Mouse (Mus musculus): ENCODE data around the gene Trim52.
"Not testable (repeated sequence)": the region's sequence is repeated elsewhere in the genome, so short reads cannot be mapped to it uniquely, and the experiment has no call there.

Trim52 gene

GRCm38 (mm10) chr14:106105980-106106379 lies at the start of gene Trim52:
TSS of gene Trim52 (plus strand) at chr14:106106198.
- in situ Hi-C loops (cut with MboI, MseI) = no loop called here

GRCm38 (mm10) chr14:106072608-106073007 lies 33.4 kb upstream of the Trim52 start:
- in situ Hi-C loops (cut with MboI, MseI) = no loop called here

- in situ Hi-C loops (cut with MboI, MseI) = no loop called here
Measured at GRCm38 (mm10) chr14:106075181-106076064, 30.6 kb upstream of the Trim52 start.

DNA sequence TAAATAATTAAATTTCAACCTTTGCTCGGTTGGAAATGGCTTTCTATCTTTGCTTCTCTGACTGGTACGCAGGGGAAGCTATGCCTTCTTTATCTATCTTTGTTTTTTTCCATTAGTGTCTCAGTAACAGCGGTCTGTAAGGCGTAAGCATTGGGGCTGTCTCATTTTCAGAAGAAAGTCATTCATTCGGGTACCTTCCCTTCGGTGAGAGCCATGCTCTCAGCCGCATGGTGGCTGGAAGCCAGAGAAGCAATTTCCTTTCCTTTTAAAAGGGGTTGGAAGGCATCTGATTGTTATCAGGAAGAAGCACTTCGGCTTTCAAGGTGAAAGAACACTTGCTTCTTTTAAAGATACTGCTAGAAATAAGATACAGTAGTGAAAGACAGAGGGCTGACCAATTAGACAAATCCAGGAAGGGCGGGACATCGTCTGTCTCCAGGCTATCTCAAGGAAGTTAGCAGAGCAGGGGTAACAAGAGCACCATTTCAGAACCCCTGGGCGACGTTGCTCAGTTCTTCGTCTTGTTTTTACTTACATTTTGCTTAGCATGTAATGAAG lies 17.4 kb upstream of the Trim52 start:
- in situ Hi-C loops (cut with MboI, MseI) = no loop called here

DNA sequence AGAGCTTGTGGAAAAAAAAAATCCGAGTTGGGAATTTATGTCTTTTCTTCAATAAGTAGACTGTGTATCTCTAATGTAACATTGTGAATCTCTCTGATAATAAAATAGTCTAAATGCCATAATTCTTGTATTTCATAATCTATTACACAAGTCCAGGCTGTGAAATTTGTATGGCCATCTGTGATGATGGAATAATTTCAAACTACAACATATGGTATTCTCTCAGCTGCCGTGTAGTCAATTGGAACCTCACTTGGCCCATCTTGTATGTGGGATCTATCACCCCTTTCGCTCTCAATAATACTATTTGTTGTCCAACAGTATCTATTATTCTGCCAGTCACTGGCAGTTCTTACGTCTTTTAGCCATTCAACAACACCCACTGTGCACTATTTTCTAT lies 9.2 kb upstream of the Trim52 start:
- in situ Hi-C loops (cut with MboI, MseI) = no loop called here

GRCm38 (mm10) chr14:106100858-106101257 lies 5.1 kb upstream of the Trim52 start:
- in situ Hi-C loops (cut with MboI, MseI) = no loop called here

GRCm38 (mm10) chr14:106106425-106106824 lies 427 bp downstream of the Trim52 start:
- in situ Hi-C loops (cut with MboI, MseI) = no loop called here

DNA sequence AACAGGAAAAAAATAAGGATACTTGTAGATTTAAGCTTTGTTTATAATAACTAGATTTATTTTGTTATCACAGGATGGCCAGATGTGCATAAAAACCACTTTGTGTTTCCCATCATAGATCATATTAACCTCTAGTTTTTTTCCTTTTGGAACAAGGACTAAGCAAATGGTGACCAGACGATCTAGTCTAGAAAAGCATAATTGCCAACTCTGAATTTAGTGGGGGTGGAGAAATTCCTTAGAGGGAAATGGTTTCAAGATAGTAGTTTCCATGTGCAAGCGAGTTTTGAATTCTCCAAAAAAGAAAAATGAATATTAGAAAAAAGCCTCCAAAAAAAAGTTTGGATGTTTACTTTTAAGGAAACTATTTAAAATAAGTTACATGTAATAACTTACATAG lies 13.4 kb downstream of the Trim52 start:
- in situ Hi-C loops (cut with MboI, MseI) = no loop called here

DNA sequence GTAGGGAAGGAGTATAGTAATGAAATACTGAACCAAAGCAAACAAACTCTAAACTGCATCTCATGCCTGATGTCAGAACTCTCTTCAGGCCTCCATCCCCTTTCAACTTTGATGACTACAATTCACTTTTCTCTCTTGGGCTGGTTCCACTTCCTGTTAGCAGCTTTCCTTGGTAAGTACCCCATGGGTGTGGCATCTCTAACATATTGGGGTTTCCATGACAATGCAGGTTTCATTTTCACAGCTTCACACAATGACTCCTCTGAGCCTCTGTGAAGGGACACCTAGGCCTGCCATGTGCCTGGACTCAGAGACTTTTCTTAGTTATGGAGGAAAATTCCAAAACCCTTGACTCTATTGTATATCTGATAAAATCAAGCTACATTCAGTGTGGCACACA lies 30.3 kb downstream of the Trim52 start:
- in situ Hi-C loops (cut with MboI, MseI) = no loop called here

GRCm38 (mm10) chr14:106151188-106151587 lies 45.2 kb downstream of the Trim52 start:
- in situ Hi-C loops (cut with MboI, MseI) = no loop called here

DNA sequence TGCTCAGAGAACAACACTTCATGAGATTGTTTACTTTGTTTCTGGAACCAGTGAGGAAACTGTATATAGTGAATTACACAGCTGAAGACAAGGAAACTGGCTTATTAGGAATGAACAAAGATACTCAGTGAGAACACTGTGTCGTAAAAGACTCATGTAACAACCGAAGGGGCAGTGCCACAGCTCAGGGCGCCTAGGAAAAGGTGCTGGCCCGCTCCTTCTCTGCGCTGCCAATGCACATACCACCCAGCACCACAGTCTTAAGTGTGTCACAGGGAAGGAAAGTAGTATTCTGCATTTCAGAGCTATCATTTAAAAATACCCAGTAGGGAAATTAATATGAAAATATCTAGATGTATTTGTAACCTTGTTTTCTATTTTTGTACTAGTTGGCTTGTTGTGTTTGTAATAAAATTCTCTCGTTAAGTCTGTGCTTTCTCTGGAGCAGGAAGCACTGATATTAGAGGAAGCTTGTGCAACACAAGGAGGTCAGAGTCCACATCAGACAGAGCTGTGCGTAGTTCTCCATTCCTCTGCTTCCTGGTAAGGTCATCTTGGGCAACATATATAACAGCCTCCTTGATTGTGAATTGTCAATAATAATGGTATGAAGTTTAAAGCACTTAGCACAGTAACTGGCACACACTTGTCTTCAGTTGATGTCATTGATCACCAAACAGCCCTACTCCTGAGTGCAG lies 49.0 kb downstream of the Trim52 start:
- in situ Hi-C loops (cut with MboI, MseI) = no loop called here

GRCm38 (mm10) chr14:106156533-106156932 lies 50.5 kb downstream of the Trim52 start:
- in situ Hi-C loops (cut with MboI, MseI) = no loop called here

DNA sequence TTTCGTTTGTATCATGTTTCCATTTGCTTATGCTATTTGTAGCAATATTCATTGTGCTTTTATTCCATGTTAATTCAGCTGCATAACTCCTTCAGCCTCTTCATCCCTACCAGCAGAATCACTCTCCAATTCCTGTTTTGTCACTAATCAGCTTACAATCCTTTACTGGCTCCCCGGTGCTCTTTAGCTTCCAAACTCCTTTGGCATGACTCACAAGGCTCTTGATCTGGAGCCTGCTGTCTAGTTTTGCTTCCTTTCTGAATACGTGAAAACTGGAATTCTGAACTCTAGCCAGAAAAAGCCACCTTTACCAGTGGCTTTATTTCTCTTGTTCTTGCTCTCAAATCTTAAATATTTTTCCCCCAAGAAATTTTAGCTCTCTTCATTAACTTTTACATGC lies 56.3 kb downstream of the Trim52 start:
- in situ Hi-C loops (cut with MboI, MseI) = no loop called here

DNA sequence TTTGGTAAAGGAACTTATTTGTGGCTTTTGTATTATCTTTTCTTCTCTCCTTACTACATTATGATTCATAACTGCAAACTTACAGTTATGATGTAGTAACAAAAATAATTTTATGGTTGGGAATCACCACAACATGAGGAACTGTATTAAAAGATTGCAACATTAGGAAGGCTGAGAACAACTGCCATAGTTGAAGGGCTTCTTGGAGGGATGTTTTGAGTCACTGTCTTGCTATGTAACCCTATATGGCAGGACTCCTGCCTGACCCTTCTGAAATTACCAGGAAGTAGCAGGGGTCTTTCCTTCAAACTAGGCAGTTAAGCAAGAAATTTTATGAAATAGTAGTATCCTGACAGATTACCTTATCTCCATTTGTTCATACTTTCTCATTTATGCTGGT lies 57.2 kb downstream of the Trim52 start:
- in situ Hi-C loops (cut with MboI, MseI) = no loop called here

GRCm38 (mm10) chr14:106163933-106164332 lies 57.9 kb downstream of the Trim52 start:
- in situ Hi-C loops (cut with MboI, MseI) = not testable (repeated sequence)

DNA sequence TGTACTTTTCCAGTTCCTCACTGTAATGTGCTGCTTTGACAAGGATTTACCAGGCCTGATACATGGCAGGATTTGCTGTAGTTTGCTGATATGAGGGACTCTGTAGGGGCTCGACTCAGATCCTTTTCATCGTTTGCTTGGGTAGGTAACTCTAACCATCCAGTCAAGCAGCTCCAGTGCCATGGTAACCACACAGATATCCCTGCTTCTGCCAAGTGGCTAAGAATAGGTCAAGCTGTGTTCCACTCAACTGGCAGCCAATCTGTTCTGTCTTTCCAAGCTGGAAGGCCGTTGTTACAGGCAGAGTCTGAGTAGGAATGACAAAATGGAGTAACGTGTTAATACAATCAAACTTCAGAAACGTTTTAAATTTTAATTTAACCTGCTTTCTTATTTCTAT lies 70.9 kb downstream of the Trim52 start:
- in situ Hi-C loops (cut with MboI, MseI) = no loop called here

DNA sequence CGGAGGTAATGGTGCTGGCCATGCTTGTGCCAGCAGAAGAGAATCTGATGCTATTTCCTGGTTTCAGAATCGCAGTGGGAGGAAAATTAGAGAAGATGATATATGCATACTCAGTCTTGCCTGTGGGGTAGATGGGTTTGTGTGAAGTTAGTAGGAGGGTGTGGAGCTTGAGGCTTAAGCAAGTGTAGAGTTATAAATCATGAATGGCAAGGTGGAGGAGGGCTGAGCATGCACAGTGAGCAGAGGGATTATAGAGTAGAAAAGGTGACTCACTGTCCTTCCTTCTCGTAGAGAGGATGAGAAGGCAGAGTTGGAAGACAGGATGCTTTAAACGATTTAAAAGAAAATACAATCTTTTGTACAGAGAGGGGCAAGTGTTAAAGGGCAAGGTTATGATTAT lies 72.2 kb downstream of the Trim52 start:
- in situ Hi-C loops (cut with MboI, MseI) = no loop called here

GRCm38 (mm10) chr14:106179102-106179727 lies 73.2 kb downstream of the Trim52 start:
- in situ Hi-C loops (cut with MboI, MseI) = no loop called here

GRCm38 (mm10) chr14:106179728-106180125 lies 73.7 kb downstream of the Trim52 start:
- in situ Hi-C loops (cut with MboI, MseI) = no loop called here

- in situ Hi-C loops (cut with MboI, MseI) = no loop called here
Measured at GRCm38 (mm10) chr14:106180616-106181015, 74.6 kb downstream of the Trim52 start.

- in situ Hi-C loops (cut with MboI, MseI) = no loop called here
Measured at GRCm38 (mm10) chr14:106183985-106184384, 78.0 kb downstream of the Trim52 start.
